Mouse (Mus musculus) cortical plate, adult 2 months (tissue): ENCODE measurements around the gene Mgat5.

Source experiments
- CTCF ChIP-seq: fragments of 200-500 bp; IDR thresholded peaks from 2 replicates; pipeline ENCODE4 v1.5.1; 2011; ENCODE audit warnings: mild to moderate bottlenecking, control low read depth, low read length; ENCODE audit not compliant: insufficient read depth; ENCODE audit errors: extremely low read depth
- POLR2A ChIP-seq: fragments of 200-500 bp; IDR thresholded peaks from 2 replicates; pipeline ENCODE4 v1.6.1; 2011; ENCODE audit warnings: mild to moderate bottlenecking, low read length, control low read depth; ENCODE audit not compliant: insufficient read depth; ENCODE audit errors: extremely low read depth

DNA sequence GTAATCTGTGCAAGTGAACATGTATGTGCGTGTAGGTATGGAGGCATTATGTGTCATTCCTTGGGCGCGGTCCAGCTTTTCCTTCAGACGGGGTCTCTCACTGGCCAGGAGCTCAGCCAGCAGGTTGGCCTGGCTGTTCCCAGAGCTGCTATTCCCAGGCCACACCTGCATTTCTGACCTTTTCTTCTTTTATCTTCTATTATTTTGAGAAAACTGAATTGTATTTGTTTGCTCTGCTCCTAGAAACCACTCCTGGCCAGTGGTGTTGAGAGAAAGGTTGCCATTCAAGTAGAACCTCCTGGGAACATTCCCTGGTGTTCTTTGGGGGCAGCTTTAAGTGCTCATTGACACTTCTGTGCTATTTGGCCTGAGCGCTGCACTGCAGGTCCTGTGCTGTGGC lies 160.9 kb downstream of the Mgat5 start:
- TF ChIP-seq POLR2A (no peak), CTCF (no peak)
